Mouse (Mus musculus) heart, postnatal 36 days (tissue): ENCODE measurements around the gene 4933414I15Rik. TPM values are rescaled to one million over a fixed set of nuclear protein-coding genes. Genes with fewer than 3 reads are reported as not detected.

Source experiments
- DNase-seq, 2 experiments: peaks; one replicate each; pipeline ENCODE4 v3.0.0; 2021 to 2022
- intact Hi-C: fragments of 180-260 bp; cut with DNase I; formaldehyde crosslinking; loops from one replicate; pipeline ENCODE4 v1.15.1; 2025
- total RNA-seq, 2 experiments: library from RNA; stranded (reverse); gene quantifications; 2 replicates each; pipeline ENCODE4 v1.2.3; 2021

Gene 4933414I15Rik
- not detected for total RNA-seq

GRCm38 (mm10) chr11:50943506-50943905, at the start of gene 4933414I15Rik:
4933414I15Rik (minus strand) TSS chr11:50943765.
- intact Hi-C loops = loop anchor here (5.0 kb wide), 1 partner anchor 589 kb away; no protein-coding TSS in a partner anchor

DNA sequence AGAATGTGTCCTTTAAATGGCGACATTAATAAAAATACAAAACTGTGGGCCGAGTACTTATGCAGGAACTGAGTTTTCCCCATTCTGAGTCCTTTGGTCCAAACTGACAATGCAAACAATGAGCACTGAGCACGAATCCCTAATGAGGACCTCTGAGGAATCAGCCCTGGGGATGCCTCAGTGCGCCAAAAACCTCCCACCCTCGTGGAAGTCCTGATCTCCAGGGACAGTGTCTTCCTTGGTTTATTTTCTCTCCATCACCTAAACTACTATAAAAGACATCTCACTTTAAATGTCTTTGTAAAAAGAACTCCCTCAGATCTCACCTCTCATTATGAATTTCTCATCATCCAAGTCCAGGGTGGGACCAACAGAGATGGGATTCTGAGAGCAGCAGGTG, 38.1 kb upstream of the 4933414I15Rik start, which contains the start of gene Olfr1377:
Gene Olfr1377 (plus strand): TSS at position 301 of the 400 bp plus-strand sequence.
- intact Hi-C loops = no loop called here
- no peak for DNase-seq

More at GRCm38 (mm10) chr11:50943506-50943905, at the start of gene 4933414I15Rik:
- no peak for DNase-seq

DNA sequence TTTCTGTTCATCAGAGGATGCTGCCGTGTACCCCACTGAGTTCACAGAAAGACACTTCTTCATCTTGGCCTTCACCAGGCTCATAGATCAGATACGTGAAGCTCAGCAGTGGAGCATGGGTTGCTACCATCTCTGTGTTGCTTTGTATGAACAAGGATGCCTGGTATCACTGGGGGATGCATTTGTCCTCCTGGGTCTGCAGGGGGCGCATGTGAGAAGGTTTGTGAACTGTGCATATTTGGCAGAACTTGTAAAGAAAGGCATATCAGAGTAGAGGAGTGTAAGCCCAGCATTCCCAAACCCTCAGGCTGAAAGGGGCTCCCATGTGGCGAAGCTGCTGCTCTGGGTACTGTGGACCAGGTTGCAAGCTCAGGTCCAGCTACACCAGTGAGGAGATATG, 33.7 kb upstream of the 4933414I15Rik start:
- intact Hi-C loops = no loop called here
- no peak for DNase-seq

GRCm38 (mm10) chr11:50966230-50966629, 22.7 kb upstream of the 4933414I15Rik start, which contains the start of gene Olfr1378:
Olfr1378 (plus strand) TSS chr11:50966530.
- intact Hi-C loops = no loop called here
- no peak for DNase-seq

- DNase-seq = no peak
- intact Hi-C loops = no loop called here
Observed at GRCm38 (mm10) chr11:50964886-50965285, 21.3 kb upstream of the 4933414I15Rik start.

DNA sequence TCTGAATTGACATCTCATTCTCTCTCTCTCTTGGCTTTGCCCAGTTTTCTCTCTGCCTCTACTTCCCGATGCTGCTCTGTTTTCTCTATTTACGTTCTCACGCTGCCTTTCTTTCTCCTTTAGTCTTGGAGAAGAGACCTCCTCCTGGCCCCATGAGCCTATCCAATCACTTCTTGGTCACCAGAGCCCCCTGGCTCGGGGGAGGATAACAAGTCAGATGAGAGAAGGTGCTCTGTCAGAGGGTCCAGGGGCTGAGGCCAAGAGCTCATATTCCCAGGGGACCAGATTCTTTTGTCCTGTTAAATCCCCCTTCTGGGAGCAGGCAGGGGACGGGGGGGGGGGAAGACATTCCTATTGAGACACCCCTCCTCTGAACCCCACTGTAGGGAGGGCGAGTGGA, 10.1 kb upstream of the 4933414I15Rik start, which contains the start of gene Prop1:
Gene Prop1 (minus strand): TSS at position 101 of the 400 bp plus-strand sequence.
- no peak for DNase-seq
- intact Hi-C loops = no loop called here

- intact Hi-C loops = no loop called here
- DNase-seq = no peak
Observed at GRCm38 (mm10) chr11:50952290-50952689, 8.7 kb upstream of the 4933414I15Rik start.

- intact Hi-C loops = loop anchor here (5.0 kb wide), 1 partner anchor 590 kb away; no protein-coding TSS in a partner anchor
- DNase-seq = no peak
Observed at GRCm38 (mm10) chr11:50942386-50942785, 1.2 kb downstream of the 4933414I15Rik start.

- DNase-seq = peak; percentile 5 to 12
- intact Hi-C loops = loop anchor here (1.0 to 5.0 kb wide), 2 partner anchors 94 to 593 kb away; no protein-coding TSS in a partner anchor
Observed at GRCm38 (mm10) chr11:50939621-50940366, 3.8 kb downstream of the 4933414I15Rik start.

DNA sequence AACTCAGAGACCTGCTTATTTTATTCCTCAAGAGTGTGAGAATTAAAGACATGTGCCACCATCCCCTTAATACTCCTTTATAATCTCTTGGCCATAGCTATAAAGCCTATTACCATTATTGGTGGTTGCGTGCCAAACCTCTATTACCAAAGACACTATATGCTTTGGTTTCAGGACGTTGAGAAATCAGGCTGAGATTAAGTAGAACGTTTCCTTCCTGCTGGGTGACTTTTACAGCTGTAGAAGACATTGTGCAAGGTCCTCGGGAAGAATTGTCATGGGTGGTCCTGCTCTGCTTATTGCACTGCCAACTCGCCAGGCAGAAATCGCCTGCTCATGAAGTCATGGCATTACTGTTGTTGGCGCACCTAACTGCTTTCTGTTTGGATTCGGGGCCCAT, 5.1 kb downstream of the 4933414I15Rik start:
- intact Hi-C loops = no loop called here
- DNase-seq = no peak

GRCm38 (mm10) chr11:50932040-50932439, 11.5 kb downstream of the 4933414I15Rik start:
- DNase-seq = no peak
- intact Hi-C loops = loop anchor here (5.0 kb wide), 2 partner anchors 105 to 330 kb away; partner anchors contain the start of genes BC049762, Clk4 and Zfp354c

DNA sequence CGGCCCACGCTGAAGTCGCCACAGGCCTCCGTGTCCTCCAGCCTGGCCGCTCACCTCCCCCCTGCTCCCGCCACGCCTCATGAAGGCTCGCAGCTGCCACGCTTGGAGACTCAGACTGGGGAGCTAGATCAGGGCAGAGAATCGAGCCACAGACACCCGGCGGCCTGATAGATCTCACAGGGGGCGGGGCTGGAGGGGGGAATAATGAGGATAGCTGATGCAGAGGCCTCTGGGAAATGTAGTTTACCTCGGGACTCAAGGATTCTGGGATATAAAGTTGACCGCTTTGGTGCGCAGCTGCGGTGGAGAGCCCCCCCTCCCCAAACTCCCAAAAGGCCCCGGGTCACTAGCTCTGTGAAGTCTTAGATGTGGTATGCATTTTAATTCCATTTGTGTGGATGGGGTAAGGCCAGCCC, 12.1 kb downstream of the 4933414I15Rik start, which contains the start of gene Zfp354b:
Gene Zfp354b (minus strand): TSS at position 183 of the 416 bp plus-strand sequence.
- peak; percentile 69 to 73 for DNase-seq
- intact Hi-C loops = loop anchor here (2.0 to 5.0 kb wide), 3 partner anchors 104 to 331 kb away; partner anchors contain the start of genes BC049762, Clk4, Zfp354a and Zfp354c

DNA sequence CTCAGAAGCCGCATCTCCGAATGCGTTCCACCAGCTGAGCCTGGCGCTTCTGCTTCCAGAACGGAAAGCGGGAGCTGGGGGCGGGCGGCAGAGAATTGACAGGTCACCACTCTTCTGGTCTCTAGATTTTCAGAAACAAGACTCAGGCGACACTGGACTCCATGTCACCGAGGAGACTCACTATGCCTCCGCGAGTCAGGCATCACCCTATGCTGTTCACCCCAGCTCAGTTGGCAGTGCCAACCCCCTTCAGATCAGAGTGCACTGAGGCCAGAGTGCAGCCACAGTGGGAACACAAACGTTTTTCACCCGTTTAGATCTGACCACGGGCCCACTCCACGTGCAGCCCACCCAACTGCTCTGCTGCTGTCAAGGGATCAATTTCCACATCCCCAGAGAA, 12.5 kb downstream of the 4933414I15Rik start:
- no peak for DNase-seq

GRCm38 (mm10) chr11:50930469-50931014, 13.0 kb downstream of the 4933414I15Rik start:
- intact Hi-C loops = loop anchor here (2.0 to 5.0 kb wide), 3 partner anchors 103 to 332 kb away; partner anchors contain the start of genes BC049762, Clk4, Zfp354a and Zfp354c
- DNase-seq = no peak

More for the DNA sequence above, 12.5 kb downstream of the 4933414I15Rik start:
- intact Hi-C loops = loop anchor here (2.0 to 5.0 kb wide), 3 partner anchors 104 to 331 kb away; partner anchors contain the start of genes BC049762, Clk4, Zfp354a and Zfp354c

DNA sequence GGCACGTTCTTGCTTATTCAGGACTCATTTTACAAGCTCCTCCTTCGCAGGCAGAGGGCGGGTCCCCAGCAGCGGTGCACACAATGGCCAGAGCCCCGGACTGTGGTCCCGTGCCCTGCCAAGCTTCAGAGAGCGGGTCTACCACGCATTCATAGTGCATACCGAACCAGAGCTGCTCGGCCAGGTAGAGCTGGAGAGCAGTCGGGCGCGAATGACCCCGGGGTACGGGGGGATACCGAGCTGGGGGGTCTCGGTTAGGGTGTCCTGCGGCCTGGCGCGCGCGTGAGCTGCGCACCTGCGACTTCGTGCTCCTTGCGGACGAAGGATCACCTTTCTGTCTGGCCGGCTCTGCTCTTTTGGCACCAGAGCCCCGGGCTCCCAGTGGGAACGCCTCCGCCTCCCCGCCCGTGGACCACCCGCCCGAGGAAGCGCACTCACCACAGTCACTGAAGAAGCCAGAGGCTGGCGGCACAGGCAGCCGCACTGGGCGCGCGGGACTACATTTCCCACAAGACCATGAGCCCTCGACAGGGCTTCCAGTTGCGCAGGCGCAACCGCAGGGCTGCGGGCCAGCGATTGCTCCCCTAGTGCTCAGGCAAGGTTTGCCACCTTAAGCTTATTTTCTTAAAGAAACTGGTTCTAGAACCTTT, 27.8 kb downstream of the 4933414I15Rik start, which contains the start of gene Zfp2:
Gene Zfp2 (minus strand): TSS at position 495 of the 650 bp plus-strand sequence.
- intact Hi-C loops = loop anchor here (5.0 kb wide), 1 partner anchor 73 kb away; the partner anchor contains the start of gene Zfp879
- peak; percentile 87 to 88 for DNase-seq

DNA sequence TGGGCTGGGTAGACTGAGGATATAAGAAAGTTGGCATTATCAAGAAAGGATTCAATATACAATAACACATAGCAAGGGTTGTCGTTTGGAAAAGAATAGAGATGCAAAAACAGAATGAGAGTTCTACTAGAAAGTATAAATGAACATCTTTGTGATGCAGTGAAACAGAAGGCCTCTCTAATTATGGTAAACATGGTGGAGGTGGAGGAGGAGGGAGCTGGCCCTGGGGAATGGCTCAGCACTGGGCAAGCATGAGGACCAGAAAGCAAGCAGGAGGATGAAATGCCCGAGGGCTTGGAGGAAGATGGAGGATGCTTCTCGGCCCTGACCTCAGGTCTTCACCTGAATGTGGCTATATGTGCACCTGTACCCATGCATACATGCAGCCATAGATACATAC, 29.1 kb downstream of the 4933414I15Rik start:
- intact Hi-C loops = no loop called here
- no peak for DNase-seq

- intact Hi-C loops = no loop called here
- DNase-seq = no peak
Observed at GRCm38 (mm10) chr11:50913301-50913700, 30.3 kb downstream of the 4933414I15Rik start.

DNA sequence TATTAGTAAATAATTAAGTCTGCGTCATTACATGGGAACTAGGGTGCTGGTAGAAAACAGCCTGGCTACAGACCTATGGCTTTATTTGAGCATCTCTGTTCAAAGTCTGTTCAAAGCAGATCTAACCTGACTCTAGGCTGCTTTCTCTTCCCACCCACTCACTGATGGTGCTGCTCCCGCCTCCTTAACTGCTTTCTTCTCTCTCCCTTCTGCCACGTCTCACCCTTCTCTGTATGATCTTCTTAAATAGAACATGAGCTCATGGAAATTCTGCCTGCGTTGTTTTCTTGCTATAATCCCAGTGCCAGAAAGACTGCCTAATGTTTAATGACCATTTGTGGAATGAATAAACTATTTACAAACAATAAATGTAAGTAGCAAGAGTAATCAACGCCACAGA, 35.4 kb downstream of the 4933414I15Rik start:
- no peak for DNase-seq
- intact Hi-C loops = no loop called here

DNA sequence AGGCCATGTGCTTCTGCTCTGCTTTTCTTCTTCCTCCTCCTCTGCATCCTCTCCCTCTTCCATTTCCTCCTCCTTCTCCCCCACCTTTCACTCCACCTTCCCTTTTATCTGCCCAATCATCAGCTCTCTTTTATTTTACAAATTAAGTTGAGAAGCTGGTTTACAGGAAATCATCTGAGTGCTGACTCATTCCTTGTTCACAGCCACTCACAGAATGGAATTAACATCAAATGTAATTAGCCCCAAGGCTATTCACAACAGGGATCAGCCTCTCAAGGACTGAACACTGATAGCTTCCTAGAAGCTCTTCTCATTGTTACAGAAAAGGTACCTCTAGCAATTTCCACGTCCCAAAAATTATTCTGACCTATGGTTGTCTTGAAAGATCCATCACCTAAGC, 46.2 kb downstream of the 4933414I15Rik start:
- intact Hi-C loops = no loop called here
- no peak for DNase-seq

DNA sequence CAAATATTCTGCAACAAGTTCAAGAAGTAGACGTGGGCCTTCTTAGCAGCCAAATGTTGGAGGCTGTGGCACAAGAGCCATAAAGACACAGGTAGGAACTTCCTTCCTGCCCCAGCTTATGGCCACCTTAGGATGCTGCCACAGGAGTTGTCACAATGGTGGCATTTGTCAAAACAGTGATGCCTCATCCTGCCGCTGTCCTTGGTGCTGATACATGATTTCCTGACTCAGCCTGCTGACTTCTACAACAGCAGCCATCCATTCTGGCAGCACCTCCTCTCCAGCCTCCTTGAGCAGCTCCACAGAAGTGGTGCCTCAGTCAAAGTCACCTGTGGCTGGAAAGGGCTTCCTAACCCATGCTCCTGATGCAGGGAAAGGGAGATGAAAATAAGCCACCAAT, 51.1 kb downstream of the 4933414I15Rik start:
- DNase-seq = no peak
- intact Hi-C loops = no loop called here
